Mouse (Mus musculus) testis, adult 2 months (tissue): ENCODE results near the gene Wfdc15b. TPM values are rescaled to one million over a fixed set of nuclear protein-coding genes. Genes with fewer than 3 reads are reported as not detected.
"Not testable (repeated sequence)": the region's sequence is repeated elsewhere in the genome, so short reads cannot be mapped to it uniquely, and the experiment has no call there.

Experiments
- H3K27ac ChIP-seq: fragments of 200-500 bp; 2 replicates; pipeline ENCODE4 v1.5.1; 2012; ENCODE audit warnings: low read depth, low read length; ENCODE audit not compliant: control insufficient read depth, insufficient read depth
- H3K27me3 ChIP-seq: fragments of 200-500 bp; 2 replicates; pipeline ENCODE4 v1.6.1; 2012; ENCODE audit warnings: mild to moderate bottlenecking, low read length, moderate library complexity; ENCODE audit not compliant: control insufficient read depth, insufficient read depth
- H3K36me3 ChIP-seq: fragments of 200-500 bp; 2 replicates; pipeline ENCODE4 v1.6.1; 2012; ENCODE audit warnings: mild to moderate bottlenecking, low read length; ENCODE audit not compliant: control insufficient read depth, insufficient read depth
- H3K4me1 ChIP-seq: fragments of 200-500 bp; 2 replicates; pipeline ENCODE4 v1.6.1; 2012; ENCODE audit warnings: low read length; ENCODE audit not compliant: control insufficient read depth, insufficient read depth
- H3K4me3 ChIP-seq: fragments of 200-500 bp; 2 replicates; pipeline ENCODE4 v1.5.1; 2012; ENCODE audit warnings: low read depth, mild to moderate bottlenecking, low read length, moderate library complexity, mixed read lengths; ENCODE audit not compliant: control insufficient read depth
- CTCF ChIP-seq: fragments of 200-500 bp; IDR thresholded peaks from 2 replicates; pipeline ENCODE4 v1.5.1; 2012; ENCODE audit warnings: low read depth, mild to moderate bottlenecking, inconsistent platforms, low read length, moderate library complexity; ENCODE audit not compliant: control insufficient read depth, insufficient read depth, insufficient replicate concordance
- POLR2A ChIP-seq: fragments of 200-500 bp; IDR thresholded peaks from 2 replicates; pipeline ENCODE4 v1.6.1; 2012; ENCODE audit warnings: low read depth, mild to moderate bottlenecking, inconsistent platforms, low read length, moderate library complexity; ENCODE audit not compliant: control insufficient read depth
- polyA plus RNA-seq: library from polyadenylated mRNA; depleted of rRNA; stranded (reverse); fragments of >200 nt; gene quantifications from 2 replicates; pipeline ENCODE4 v1.2.3, GENCODE M21; 2012; rRNA removed

The Wfdc15b gene
- polyA plus RNA-seq = 119 TPM in 1 of 2 replicates, not detected in the other

GRCm38 (mm10) chr2:164221522-164221921, at the start of gene Wfdc15b:
Wfdc15b (minus strand) TSS chr2:164221660.
- no peak within 1 kb of the TSS for H3K4me3 ChIP-seq
- no peaks in the 10 kb centered on the region for H3K27me3 ChIP-seq
- TF ChIP-seq POLR2A (no peak), CTCF (no peak)
- no peaks in the 10 kb centered on the region for H3K36me3 ChIP-seq
- H3K27ac ChIP-seq = no peak within 1 kb of the TSS
- no peaks in the 10 kb centered on the region for H3K4me1 ChIP-seq

- not testable (repeated sequence) for H3K27ac ChIP-seq, H3K36me3 ChIP-seq, H3K4me1 ChIP-seq, H3K27me3 ChIP-seq, H3K4me3 ChIP-seq
Measured at GRCm38 (mm10) chr2:164256540-164256939, 35.1 kb upstream of the Wfdc15b start, which contains the start of gene Svs3b. Svs3b (minus strand) TSS chr2:164256640.

GRCm38 (mm10) chr2:164238366-164238765, 16.9 kb upstream of the Wfdc15b start, which contains the start of gene Svs2:
Svs2 (minus strand) TSS chr2:164238466.
- no peaks in the 10 kb centered on the region for H3K4me1 ChIP-seq
- no peak within 1 kb of the TSS for H3K4me3 ChIP-seq
- H3K27ac ChIP-seq = no peak within 1 kb of the TSS
- TF ChIP-seq CTCF (no peak), POLR2A (no peak)
- H3K27me3 ChIP-seq = no peaks in the 10 kb centered on the region
- H3K36me3 ChIP-seq = no peaks in the 10 kb centered on the region

GRCm38 (mm10) chr2:164232671-164233070, 11.2 kb upstream of the Wfdc15b start:
- H3K27ac ChIP-seq = no peak overlapping the region
- no peak for TF ChIP-seq POLR2A
- no peak for TF ChIP-seq CTCF
- no peak overlapping the region for H3K4me3 ChIP-seq
- no peaks in the 10 kb centered on the region for H3K27me3 ChIP-seq
- no peaks in the 10 kb centered on the region for H3K36me3 ChIP-seq
- H3K4me1 ChIP-seq = no peaks in the 10 kb centered on the region

- H3K36me3 ChIP-seq = no peaks in the 10 kb centered on the region
- H3K4me3 ChIP-seq = no peak overlapping the region
- no peaks in the 10 kb centered on the region for H3K4me1 ChIP-seq
- no peak overlapping the region for H3K27ac ChIP-seq
- TF ChIP-seq CTCF = no peak
- TF ChIP-seq POLR2A = no peak
- H3K27me3 ChIP-seq = no peaks in the 10 kb centered on the region
Measured at GRCm38 (mm10) chr2:164228361-164229070, 7.1 kb upstream of the Wfdc15b start.

GRCm38 (mm10) chr2:164219295-164219694, 2.2 kb downstream of the Wfdc15b start:
- no peaks in the 10 kb centered on the region for H3K27me3 ChIP-seq
- no peaks in the 10 kb centered on the region for H3K36me3 ChIP-seq
- H3K4me1 ChIP-seq = no peaks in the 10 kb centered on the region; the same call in 1 of the 2 replicates
- H3K4me3 ChIP-seq = no peak overlapping the region
- no peak for TF ChIP-seq POLR2A
- H3K27ac ChIP-seq = no peak overlapping the region

- no peaks in the 10 kb centered on the region for H3K36me3 ChIP-seq
- no peaks in the 10 kb centered on the region; the same call in 1 of the 2 replicates for H3K4me1 ChIP-seq
- H3K4me3 ChIP-seq = no peak overlapping the region
- no peak for TF ChIP-seq CTCF
- H3K27me3 ChIP-seq = no peaks in the 10 kb centered on the region
- H3K27ac ChIP-seq = no peak overlapping the region
Measured at GRCm38 (mm10) chr2:164212711-164213110, 8.7 kb downstream of the Wfdc15b start.

- TF ChIP-seq CTCF = no peak
- no peak for TF ChIP-seq POLR2A
- no peaks in the 10 kb centered on the region for H3K36me3 ChIP-seq
- H3K4me3 ChIP-seq = no peak overlapping the region
- no peak overlapping the region for H3K27ac ChIP-seq
- H3K4me1 ChIP-seq = no peaks in the 10 kb centered on the region; the same call in 1 of the 2 replicates
- H3K27me3 ChIP-seq = no peaks in the 10 kb centered on the region
Measured at GRCm38 (mm10) chr2:164210892-164211291, 10.6 kb downstream of the Wfdc15b start.
